Mouse (Mus musculus): ENCODE results near the gene Zfp618. TPM values are rescaled to one million over a fixed set of nuclear protein-coding genes. Genes with fewer than 3 reads are reported as not detected.

Gene Zfp618
- polyA plus RNA-seq, 1 experiment from 2014 or later: 44.9 TPM

DNA sequence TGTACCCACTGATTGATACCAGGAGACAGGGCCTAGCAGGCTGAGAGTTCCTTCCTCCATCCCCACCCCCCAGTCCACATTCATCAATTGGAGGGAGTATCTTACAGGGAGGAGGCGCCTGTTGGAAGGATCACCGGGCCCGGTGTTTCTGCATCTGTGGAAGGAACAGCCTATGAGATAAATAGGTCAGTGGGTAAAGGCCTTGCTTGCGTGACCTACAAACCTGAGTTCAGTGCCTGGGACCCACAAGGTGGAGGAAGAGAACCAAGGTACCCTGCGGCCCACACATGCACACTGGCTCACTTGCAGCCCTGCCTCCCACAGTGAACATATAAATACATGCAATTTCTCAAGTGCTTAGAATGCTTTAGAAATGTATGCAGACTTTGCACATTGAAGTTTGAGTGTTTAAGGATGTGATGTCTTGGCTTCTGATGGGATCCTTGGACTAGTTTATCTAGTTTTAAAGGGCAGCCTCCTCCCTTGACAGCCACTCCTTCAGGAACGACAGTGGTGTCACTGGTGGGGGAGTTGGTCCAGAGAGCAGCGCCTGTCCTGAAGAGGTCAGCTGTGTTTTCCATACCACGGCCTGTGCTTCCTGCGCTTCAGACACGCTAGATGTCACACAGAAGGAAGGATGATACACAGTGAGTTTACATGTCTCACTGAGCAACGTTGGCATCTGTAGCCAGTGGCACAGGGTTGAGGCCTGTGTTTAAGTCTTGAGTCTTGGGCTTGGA, 35.1 kb downstream of the Zfp618 start:
- Histone ChIP-seq H3K4me3 (replicated peaks) (no peak overlapping the region), H3K36me3 (peaks cover 15% of the 10 kb centered on the region; the same call in 1 of the 2 replicates), H3K9me3 (no peaks in the 10 kb centered on the region), H3K27ac (no peak overlapping the region), H3K27me3 (no peaks in the 10 kb centered on the region), H3K4me1 (replicated peaks) (peaks cover 53% of the 10 kb centered on the region), H3K9ac (replicated peaks) (no peak overlapping the region), H3K4me2 (replicated peaks) (no peak overlapping the region)
- ATAC-seq: no peak
- WGBS: 91% methylated on average over 11 of the region's 11 CpGs

DNA sequence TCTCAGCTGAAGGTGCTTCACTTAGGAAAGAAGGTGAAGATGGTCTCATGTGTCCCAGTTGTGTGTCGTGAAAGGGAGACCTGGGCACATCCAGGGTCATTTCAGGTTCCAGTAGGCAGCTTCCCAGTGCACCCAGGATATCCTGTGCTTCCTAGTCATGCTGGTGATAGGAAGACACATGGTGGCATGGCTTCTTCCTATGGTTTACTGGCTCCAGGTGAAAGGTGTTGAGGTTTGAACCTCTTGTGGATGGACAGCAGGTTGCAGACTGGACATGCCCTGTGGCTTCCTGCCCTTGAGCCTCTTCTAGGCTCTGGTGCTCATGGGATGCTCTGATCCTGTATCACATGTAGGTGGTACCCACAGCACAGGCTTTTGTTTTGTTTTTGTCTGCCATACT, 37.0 kb downstream of the Zfp618 start:
- H3K27me3 ChIP-seq: no peaks in the 10 kb centered on the region
- peaks cover 59% of the 10 kb centered on the region for H3K4me1 ChIP-seq (replicated peaks)
- H3K9me3 ChIP-seq: no peaks in the 10 kb centered on the region
- H3K27ac ChIP-seq: no peak overlapping the region
- no peak overlapping the region for H3K4me3 ChIP-seq (replicated peaks)
- no peak for ATAC-seq
- H3K9ac ChIP-seq (replicated peaks): no peak overlapping the region
- no peak overlapping the region for H3K4me2 ChIP-seq (replicated peaks)
- peaks cover 10% of the 10 kb centered on the region; the same call in 1 of the 2 replicates for H3K36me3 ChIP-seq
- 87% methylated on average over 1 of the region's 1 CpGs for WGBS

DNA sequence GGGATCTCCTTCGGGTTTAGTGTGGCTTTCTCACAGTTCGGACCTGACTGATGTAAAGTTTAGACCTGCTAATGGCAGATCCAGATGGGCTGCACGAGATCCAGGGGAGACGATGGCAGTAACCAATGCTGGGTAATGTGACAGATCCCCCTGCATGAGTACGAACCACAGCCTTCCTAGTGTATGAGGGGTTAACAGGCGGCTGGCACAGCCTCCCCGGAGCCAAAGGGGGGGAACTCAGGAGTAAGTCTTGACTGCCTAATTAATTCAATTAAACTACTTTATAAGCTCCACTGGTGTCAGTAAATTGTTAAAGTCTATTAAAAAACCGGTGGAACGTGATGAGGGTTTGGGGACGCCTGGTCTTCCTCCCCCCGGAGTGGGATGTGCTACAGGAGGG, 39.1 kb downstream of the Zfp618 start:
- H3K27ac ChIP-seq: no peak overlapping the region
- WGBS: 85% methylated on average over 11 of the region's 11 CpGs
- ATAC-seq: no peak
- H3K27me3 ChIP-seq: no peaks in the 10 kb centered on the region
- H3K4me1 ChIP-seq (replicated peaks): peaks cover 44% of the 10 kb centered on the region
- no peak overlapping the region for H3K4me3 ChIP-seq (replicated peaks)
- H3K9me3 ChIP-seq: no peaks in the 10 kb centered on the region
- no peak overlapping the region for H3K4me2 ChIP-seq (replicated peaks)
- no peak overlapping the region for H3K9ac ChIP-seq (replicated peaks)
- 0 out of 2 replicates have a peak, but pooled peaks cover 6% of the 10 kb centered on the region for H3K36me3 ChIP-seq

DNA sequence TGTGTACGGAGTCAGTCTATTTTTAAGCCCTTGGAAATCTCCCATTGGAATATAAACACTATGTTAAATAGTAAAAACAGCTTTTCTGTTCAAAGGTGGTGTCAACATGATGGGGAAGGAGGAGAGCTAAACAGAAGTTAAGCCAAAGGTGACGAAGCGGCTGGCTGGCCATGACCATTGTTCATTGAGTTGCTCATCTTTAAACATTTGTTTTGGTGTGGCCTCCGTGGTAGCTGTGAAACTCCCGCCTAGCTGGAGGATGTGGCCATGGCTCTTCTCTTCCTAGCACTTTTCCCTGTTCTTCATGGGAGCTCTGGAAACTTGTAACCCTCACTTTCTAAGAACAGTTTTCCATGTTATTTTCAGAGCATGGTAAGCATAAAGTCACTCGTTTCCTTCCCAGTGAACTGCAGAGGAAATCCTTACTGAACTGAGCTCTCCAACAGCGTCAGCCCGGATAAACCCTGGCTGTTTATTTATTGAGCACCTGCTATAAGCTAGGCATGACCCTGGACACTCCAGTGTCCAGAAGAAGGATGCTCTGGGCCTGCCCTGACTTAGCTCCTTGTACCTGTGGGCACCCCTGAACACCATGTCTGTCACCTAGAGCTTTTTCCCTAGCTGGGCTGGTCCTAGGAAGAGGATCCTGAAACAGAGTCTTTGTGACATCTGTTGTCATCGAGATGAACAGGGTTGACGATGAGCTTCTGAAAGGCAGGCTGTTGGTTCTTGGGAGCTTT, 40.2 kb downstream of the Zfp618 start:
- no peak for ATAC-seq
- Histone ChIP-seq H3K9me3 (no peaks in the 10 kb centered on the region), H3K9ac (replicated peaks) (no peak overlapping the region), H3K27ac (no peak overlapping the region), H3K4me1 (replicated peaks) (peaks cover 33% of the 10 kb centered on the region), H3K4me2 (replicated peaks) (no peak overlapping the region), H3K27me3 (no peaks in the 10 kb centered on the region), H3K36me3 (0 out of 2 replicates have a peak, but pooled peaks cover 4% of the 10 kb centered on the region), H3K4me3 (replicated peaks) (no peak overlapping the region)
- 80% methylated on average over 10 of the region's 10 CpGs for WGBS

DNA sequence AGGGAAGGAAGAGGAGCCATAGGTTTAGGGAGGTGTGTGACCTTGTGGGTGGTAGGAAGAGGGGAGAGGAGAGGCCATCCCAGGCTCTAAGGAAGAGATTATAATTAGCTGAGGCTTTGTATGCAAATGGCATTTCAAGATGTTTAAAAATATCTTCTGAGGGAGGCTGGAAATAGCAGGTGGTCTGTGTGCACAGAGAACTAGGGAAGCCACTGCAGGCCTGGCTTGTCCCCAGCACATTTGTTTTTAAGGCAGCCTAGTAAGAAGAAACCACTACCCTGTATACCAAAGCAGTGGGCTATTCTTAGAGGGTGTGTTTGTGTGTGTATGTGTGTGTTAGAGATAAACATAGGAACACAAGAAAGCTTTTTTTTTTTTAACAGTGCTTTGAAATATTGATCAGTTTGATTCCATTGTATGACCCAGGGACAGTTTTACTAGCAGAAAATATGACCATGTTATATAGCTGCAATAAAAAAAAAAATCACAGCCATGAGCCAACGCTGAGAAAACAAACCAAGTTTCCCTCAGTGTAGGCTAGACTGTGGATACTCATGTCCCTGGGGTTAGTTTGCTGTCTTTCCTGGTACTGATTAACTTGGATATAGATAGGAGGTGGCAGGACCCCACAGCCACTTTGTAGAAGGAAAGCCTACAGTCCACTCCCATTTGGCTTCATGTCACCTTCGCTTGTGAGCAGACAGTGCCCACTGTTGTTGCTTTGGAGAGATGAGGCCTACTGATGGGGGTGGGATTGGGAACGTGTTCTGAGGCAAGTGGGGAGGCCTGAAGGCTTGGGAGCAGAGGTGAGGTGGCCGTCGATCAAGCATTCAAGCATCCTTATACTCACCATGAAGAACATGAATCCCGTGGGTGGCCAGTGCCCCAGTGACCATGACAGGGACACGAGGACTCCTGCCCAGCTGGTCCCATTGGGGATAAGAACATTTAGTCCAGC, 41.1 kb downstream of the Zfp618 start:
- peaks cover 25% of the 10 kb centered on the region for H3K4me1 ChIP-seq (replicated peaks)
- no peak overlapping the region for H3K4me2 ChIP-seq (replicated peaks)
- WGBS: 89% methylated on average over 7 of the region's 7 CpGs
- H3K27me3 ChIP-seq: no peaks in the 10 kb centered on the region
- no peak for ATAC-seq
- no peak overlapping the region for H3K27ac ChIP-seq
- H3K36me3 ChIP-seq: no peaks in the 10 kb centered on the region
- H3K9ac ChIP-seq (replicated peaks): no peak overlapping the region
- H3K4me3 ChIP-seq (replicated peaks): no peak overlapping the region
- no peaks in the 10 kb centered on the region for H3K9me3 ChIP-seq

DNA sequence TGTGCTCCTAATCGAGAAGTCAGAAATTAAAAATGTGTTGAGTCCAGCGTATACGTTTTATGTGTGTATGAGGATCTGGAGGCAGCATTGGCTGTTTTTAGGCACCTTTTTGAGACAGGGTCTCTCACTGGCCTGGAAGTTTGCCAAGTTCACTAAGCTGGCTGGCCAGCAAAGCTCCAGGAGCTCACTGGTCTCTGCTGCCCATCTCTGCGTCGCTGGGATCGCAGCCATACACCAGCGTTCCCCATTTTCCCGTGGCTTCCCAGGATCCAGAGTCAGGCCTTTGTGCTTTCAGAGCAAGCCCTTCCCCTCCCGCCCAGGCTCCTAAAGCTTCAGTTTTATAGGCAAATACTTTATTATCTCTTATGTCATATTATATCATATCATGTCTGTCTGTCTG, 42.8 kb downstream of the Zfp618 start:
- no peaks in the 10 kb centered on the region for H3K36me3 ChIP-seq
- H3K27me3 ChIP-seq: no peaks in the 10 kb centered on the region
- ATAC-seq: no peak
- no peak overlapping the region for H3K4me3 ChIP-seq (replicated peaks)
- H3K9ac ChIP-seq (replicated peaks): no peak overlapping the region
- no peaks in the 10 kb centered on the region for H3K9me3 ChIP-seq
- H3K4me1 ChIP-seq (replicated peaks): peaks cover 23% of the 10 kb centered on the region
- H3K27ac ChIP-seq: no peak overlapping the region
- no peak overlapping the region for H3K4me2 ChIP-seq (replicated peaks)
- WGBS: 85% methylated on average over 9 of the region's 9 CpGs

DNA sequence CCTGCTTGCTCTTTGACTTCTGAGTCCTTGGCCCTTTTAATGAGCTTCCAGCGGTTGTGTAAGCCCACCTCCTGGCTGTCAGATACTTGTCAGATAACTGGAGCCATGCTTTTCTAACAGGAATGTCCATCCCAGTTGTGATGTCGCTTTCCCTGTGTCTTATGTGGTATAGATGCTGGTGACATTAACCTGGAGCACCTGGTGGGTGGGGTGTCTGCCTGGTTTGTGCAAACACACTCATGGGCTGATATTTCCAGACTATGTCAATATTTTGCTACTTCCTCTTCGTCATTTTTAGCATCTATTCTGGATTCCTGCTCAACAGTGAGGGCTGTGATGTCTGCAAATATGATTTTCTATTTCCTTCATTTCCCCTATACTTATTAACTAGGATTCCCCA, 43.4 kb downstream of the Zfp618 start:
- Histone ChIP-seq H3K36me3 (no peaks in the 10 kb centered on the region), H3K9ac (replicated peaks) (no peak overlapping the region), H3K4me1 (replicated peaks) (peaks cover 23% of the 10 kb centered on the region), H3K9me3 (no peaks in the 10 kb centered on the region), H3K27me3 (no peaks in the 10 kb centered on the region), H3K27ac (peak overlapping the region; percentile 3; the same call in 1 of the 2 replicates), H3K4me3 (replicated peaks) (no peak overlapping the region), H3K4me2 (replicated peaks) (no peak overlapping the region)
- no peak for ATAC-seq
- 79% methylated on average over 3 of the region's 3 CpGs for WGBS

DNA sequence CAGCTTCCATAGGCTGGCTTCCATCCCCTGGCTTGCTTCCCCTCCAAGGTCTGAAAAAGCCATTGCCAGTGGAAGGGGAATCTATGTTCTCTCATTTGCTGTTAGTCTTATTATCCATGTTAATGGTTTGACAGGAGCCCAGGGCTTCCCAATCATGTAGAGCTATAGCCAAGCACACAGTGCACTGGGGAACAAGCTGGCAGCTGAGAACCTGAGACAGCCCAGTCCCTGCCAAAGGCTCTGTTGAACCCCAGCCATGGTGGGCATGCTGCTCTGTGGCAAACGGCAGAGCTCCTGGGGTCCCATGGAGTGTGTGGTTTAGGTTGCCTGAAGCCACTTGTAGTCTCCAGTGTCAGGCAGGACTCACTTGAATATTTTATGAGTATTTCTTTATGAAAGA, 44.4 kb downstream of the Zfp618 start:
- no peak overlapping the region for H3K4me3 ChIP-seq (replicated peaks)
- H3K4me2 ChIP-seq (replicated peaks): no peak overlapping the region
- peaks cover 15% of the 10 kb centered on the region for H3K4me1 ChIP-seq (replicated peaks)
- peak; percentile 47; the same call in 1 of the 2 replicates for ATAC-seq
- H3K27ac ChIP-seq: no peak overlapping the region
- H3K9me3 ChIP-seq: no peaks in the 10 kb centered on the region
- 88% methylated on average over 1 of the region's 1 CpGs for WGBS
- H3K9ac ChIP-seq (replicated peaks): no peak overlapping the region
- H3K27me3 ChIP-seq: no peaks in the 10 kb centered on the region
- H3K36me3 ChIP-seq: no peaks in the 10 kb centered on the region

DNA sequence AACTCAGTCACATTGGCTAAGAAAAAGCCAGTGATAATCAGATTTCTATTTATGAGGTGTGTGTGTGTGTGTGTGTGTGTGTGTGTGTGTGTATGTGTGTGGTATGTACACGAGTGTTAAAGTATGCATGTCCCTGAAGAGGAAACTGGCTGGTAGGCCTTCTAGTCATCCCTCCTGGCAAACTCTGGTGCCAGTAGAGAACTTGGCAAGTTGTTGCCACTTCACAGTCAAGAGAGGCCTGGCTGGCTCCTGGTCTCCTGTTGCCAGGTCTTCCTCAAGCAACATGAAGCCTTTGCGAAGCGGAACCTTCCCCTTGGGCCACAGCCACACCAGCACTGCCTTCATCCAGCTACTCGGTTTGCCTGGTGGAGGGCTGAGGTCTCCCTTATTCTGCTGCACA, 44.9 kb downstream of the Zfp618 start:
- H3K27ac ChIP-seq: no peak overlapping the region
- H3K36me3 ChIP-seq: no peaks in the 10 kb centered on the region
- no peaks in the 10 kb centered on the region for H3K27me3 ChIP-seq
- no peak overlapping the region for H3K9ac ChIP-seq (replicated peaks)
- no peak overlapping the region for H3K4me2 ChIP-seq (replicated peaks)
- H3K4me1 ChIP-seq (replicated peaks): peaks cover 14% of the 10 kb centered on the region
- H3K9me3 ChIP-seq: no peaks in the 10 kb centered on the region
- no peak overlapping the region for H3K4me3 ChIP-seq (replicated peaks)
- no peak for ATAC-seq
- WGBS: 90% methylated on average over 4 of the region's 4 CpGs

DNA sequence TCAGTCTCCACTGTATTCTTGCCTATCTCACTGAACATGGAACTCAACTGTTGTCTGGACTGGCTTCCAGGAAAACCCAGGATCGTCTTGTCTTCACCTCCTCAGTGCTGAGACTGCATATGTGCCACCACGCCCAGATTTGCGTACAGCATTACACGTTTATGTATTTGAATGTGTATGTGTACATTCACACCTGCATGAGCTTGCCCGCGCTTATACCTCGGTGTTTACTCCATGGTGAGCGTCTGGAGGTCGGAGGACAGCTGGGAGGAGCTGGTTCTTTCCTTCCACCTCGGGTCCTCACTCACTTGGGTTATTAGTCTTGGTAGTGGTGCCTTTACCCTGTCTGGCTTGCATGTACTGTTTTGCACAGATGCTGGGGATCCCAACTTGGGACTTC, 53.2 kb downstream of the Zfp618 start:
- ATAC-seq: no peak
- 96% methylated on average over 10 of the region's 10 CpGs for WGBS
- no peaks in the 10 kb centered on the region for H3K4me1 ChIP-seq (replicated peaks)
- H3K4me3 ChIP-seq (replicated peaks): no peak overlapping the region
- H3K9ac ChIP-seq (replicated peaks): no peak overlapping the region
- H3K9me3 ChIP-seq: peaks cover 5% of the 10 kb centered on the region; the same call in 1 of the 2 replicates
- no peak overlapping the region for H3K4me2 ChIP-seq (replicated peaks)
- H3K36me3 ChIP-seq: 0 out of 2 replicates have a peak, but pooled peaks cover 3% of the 10 kb centered on the region
- H3K27me3 ChIP-seq: no peaks in the 10 kb centered on the region
- H3K27ac ChIP-seq: no peak overlapping the region

DNA sequence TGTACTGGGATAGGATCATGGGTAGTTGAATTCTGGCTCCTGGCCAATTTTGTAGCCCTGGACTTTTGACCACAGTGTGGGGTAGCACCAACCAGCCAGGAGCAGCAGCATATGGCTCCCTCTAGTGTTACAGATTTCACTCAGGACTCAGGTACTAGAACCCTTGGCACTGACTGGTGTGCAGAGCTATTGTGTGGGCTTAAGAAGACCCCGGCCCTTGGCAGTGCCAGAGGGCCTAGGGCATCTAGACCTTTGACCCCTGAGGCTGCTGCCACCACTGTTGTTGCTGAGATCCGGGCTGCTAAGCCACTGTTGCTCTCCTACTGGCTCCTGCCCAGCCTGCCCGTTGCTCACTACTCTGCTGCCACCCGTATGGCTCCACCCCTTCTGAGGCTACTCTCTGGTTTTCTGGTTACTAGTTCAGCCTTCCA, 54.1 kb downstream of the Zfp618 start:
- H3K27me3 ChIP-seq: no peaks in the 10 kb centered on the region
- peak; percentile 67 for ATAC-seq
- H3K9me3 ChIP-seq: peaks cover 5% of the 10 kb centered on the region; the same call in 1 of the 2 replicates
- H3K9ac ChIP-seq (replicated peaks): no peak overlapping the region
- H3K36me3 ChIP-seq: 0 out of 2 replicates have a peak, but pooled peaks cover 3% of the 10 kb centered on the region
- no peaks in the 10 kb centered on the region for H3K4me1 ChIP-seq (replicated peaks)
- WGBS: 79% methylated on average over 4 of the region's 4 CpGs
- no peak overlapping the region for H3K4me3 ChIP-seq (replicated peaks)
- no peak overlapping the region for H3K27ac ChIP-seq
- no peak overlapping the region for H3K4me2 ChIP-seq (replicated peaks)
